Mouse (Mus musculus) stomach, postnatal 0 days (tissue): ENCODE measurements around the gene Smyd4. TPM values are rescaled to one million over a fixed set of nuclear protein-coding genes. Genes with fewer than 3 reads are reported as not detected.
A peak's percentile ranks its signal among the peaks of the same experiment; 100 is the strongest.

Experiments used
- ATAC-seq: fragments of 200-750 bp; cut with Nextera tagmentation; 2 replicates; pipeline ENCODE4 v1.8.0; 2017; ENCODE audit not compliant: low FRiP score, low TSS enrichment
- DNase-seq: peaks from one replicate; pipeline ENCODE4 v3.0.0-alpha.2; 2016; ENCODE audit warnings: low spot score
- H3K27ac ChIP-seq: fragments of 300-500 bp; sonication (generic); replicated peaks from 2 replicates; pipeline ENCODE4 v1.5.1; 2014; ENCODE audit warnings: mild to moderate bottlenecking, control low read depth
- H3K27me3 ChIP-seq: fragments of 300-500 bp; sonication (generic); 2 replicates; pipeline ENCODE4 v1.6.1; 2014; ENCODE audit warnings: low read length; ENCODE audit not compliant: control insufficient read depth, insufficient read depth
- H3K36me3 ChIP-seq: fragments of 300-500 bp; sonication (generic); 2 replicates; pipeline ENCODE4 v1.6.1; 2014; ENCODE audit warnings: low read length, mixed read lengths; ENCODE audit not compliant: control insufficient read depth, insufficient read depth
- H3K4me1 ChIP-seq: fragments of 300-500 bp; sonication (generic); replicated peaks from 2 replicates; pipeline ENCODE4 v1.6.1; 2014; ENCODE audit warnings: antibody characterized with exemption; ENCODE audit not compliant: control insufficient read depth, insufficient read depth
- H3K4me2 ChIP-seq: fragments of 300-500 bp; sonication (generic); replicated peaks from 2 replicates; pipeline ENCODE4 v1.6.1; 2014; ENCODE audit warnings: low read depth, mild to moderate bottlenecking, control low read depth, moderate library complexity
- H3K4me3 ChIP-seq: fragments of 300-500 bp; sonication (generic); 2 replicates; pipeline ENCODE4 v1.5.1; 2014; ENCODE audit warnings: low read depth, low read length, control low read depth
- H3K9ac ChIP-seq: fragments of 300-500 bp; sonication (generic); 2 replicates; pipeline ENCODE4 v1.6.1; 2014; ENCODE audit warnings: mild to moderate bottlenecking, low read length, control low read depth, mixed read lengths
- H3K9me3 ChIP-seq: fragments of 300-500 bp; sonication (generic); 2 replicates; pipeline ENCODE4 v1.6.1; 2016; ENCODE audit warnings: low read length; ENCODE audit not compliant: control insufficient read depth
- CTCF ChIP-seq: IDR thresholded peaks from 2 replicates; pipeline ENCODE4 v1.5.1; 2016; ENCODE audit warnings: antibody characterized with exemption, low read depth, mild to moderate bottlenecking, moderate library complexity
- EP300 ChIP-seq: optimal IDR thresholded peaks from 2 replicates; pipeline ENCODE3; 2016; ENCODE audit warnings: antibody characterized with exemption
- WGBS: fragments of 180-500 bp; shearing (Covaris S2); extraction: QIAGEN DNeasy Blood & Tissue Kit; methylation state at CpG from one replicate; pipeline ENCODE4 v1.1.7; 2014; 5-methylcytosine and 5-hydroxymethylcytosine counted together
- polyA plus RNA-seq: library from polyadenylated mRNA; unstranded; fragments of >200 nt; fragmentation: Nextera tagmentation; extraction: Ambion mirVana; gene quantifications from 2 replicates; pipeline ENCODE4 v1.2.1, GENCODE M21; 2015

The Smyd4 gene
- polyA plus RNA-seq, 1 experiment from 2014 or later: 5.0 TPM

GRCm38 (mm10) chr11:75324433-75324832, 23.8 kb upstream of the Smyd4 start:
- H3K9me3 ChIP-seq: no peaks in the 10 kb centered on the region
- TF ChIP-seq CTCF (no peak), EP300 (no peak)
- H3K4me1 ChIP-seq: peaks cover 6% of the 10 kb centered on the region; the same call in 1 of the 2 replicates
- no peak overlapping the region for H3K4me3 ChIP-seq
- no peaks in the 10 kb centered on the region for H3K36me3 ChIP-seq
- no peak overlapping the region for H3K27ac ChIP-seq
- DNase-seq (no peak), ATAC-seq (no peak)
- H3K27me3 ChIP-seq: no peaks in the 10 kb centered on the region
- 91% methylated on average over 2 of the region's 2 CpGs for WGBS
- H3K4me2 ChIP-seq: no peak overlapping the region
- no peak overlapping the region for H3K9ac ChIP-seq

GRCm38 (mm10) chr11:75325116-75325968, 22.9 kb upstream of the Smyd4 start:
- Histone ChIP-seq H3K4me2 (no peak overlapping the region), H3K4me1 (peaks cover 6% of the 10 kb centered on the region; the same call in 1 of the 2 replicates), H3K27ac (0 out of 2 replicates have a peak overlapping the region, but pooled peaks have one; percentile 13), H3K9ac (no peak overlapping the region), H3K27me3 (no peaks in the 10 kb centered on the region), H3K4me3 (no peak overlapping the region), H3K9me3 (no peaks in the 10 kb centered on the region), H3K36me3 (no peaks in the 10 kb centered on the region)
- DNase-seq (no peak), ATAC-seq (no peak)
- TF ChIP-seq CTCF (no peak), EP300 (no peak)
- 44% methylated on average over 16 of the region's 16 CpGs for WGBS

GRCm38 (mm10) chr11:75325969-75326311, 22.3 kb upstream of the Smyd4 start:
- ATAC-seq: no peak
- Histone ChIP-seq H3K4me3 (no peak overlapping the region), H3K4me2 (no peak overlapping the region), H3K9me3 (no peaks in the 10 kb centered on the region), H3K27me3 (no peaks in the 10 kb centered on the region), H3K9ac (no peak overlapping the region), H3K4me1 (peaks cover 6% of the 10 kb centered on the region; the same call in 1 of the 2 replicates), H3K27ac (0 out of 2 replicates have a peak overlapping the region, but pooled peaks have one; percentile 13), H3K36me3 (no peaks in the 10 kb centered on the region)
- DNase-seq: no peak
- WGBS: 33% methylated on average over 7 of the region's 7 CpGs
- no peak for TF ChIP-seq CTCF
- no peak for TF ChIP-seq EP300

GRCm38 (mm10) chr11:75336676-75337075, 11.6 kb upstream of the Smyd4 start:
- no peak overlapping the region for H3K27ac ChIP-seq
- no peaks in the 10 kb centered on the region for H3K27me3 ChIP-seq
- DNase-seq (no peak), ATAC-seq (no peak)
- no peaks in the 10 kb centered on the region for H3K4me1 ChIP-seq
- H3K36me3 ChIP-seq: peaks cover 9% of the 10 kb centered on the region
- H3K9me3 ChIP-seq: no peaks in the 10 kb centered on the region
- 78% methylated on average over 8 of the region's 8 CpGs for WGBS
- H3K4me2 ChIP-seq: no peak overlapping the region
- TF ChIP-seq EP300: no peak
- TF ChIP-seq CTCF: no peak
- H3K9ac ChIP-seq: no peak overlapping the region
- H3K4me3 ChIP-seq: no peak overlapping the region

GRCm38 (mm10) chr11:75337246-75337645, 11.0 kb upstream of the Smyd4 start:
- Histone ChIP-seq H3K27me3 (no peaks in the 10 kb centered on the region), H3K36me3 (peaks cover 9% of the 10 kb centered on the region), H3K4me3 (no peak overlapping the region), H3K4me2 (no peak overlapping the region), H3K9me3 (no peaks in the 10 kb centered on the region), H3K4me1 (no peaks in the 10 kb centered on the region), H3K27ac (no peak overlapping the region), H3K9ac (no peak overlapping the region)
- WGBS: 82% methylated on average over 7 of the region's 7 CpGs
- TF ChIP-seq CTCF: no peak
- TF ChIP-seq EP300: no peak
- ATAC-seq (no peak), DNase-seq (no peak)

- Histone ChIP-seq H3K4me3 (no peak overlapping the region), H3K4me2 (no peak overlapping the region), H3K27me3 (no peaks in the 10 kb centered on the region), H3K27ac (no peak overlapping the region), H3K9me3 (no peaks in the 10 kb centered on the region), H3K4me1 (no peaks in the 10 kb centered on the region), H3K9ac (no peak overlapping the region), H3K36me3 (peaks cover 9% of the 10 kb centered on the region)
- WGBS: 83% methylated on average over 14 of the region's 14 CpGs
- TF ChIP-seq CTCF: no peak
- DNase-seq: no peak
- no peak for ATAC-seq
These were observed 8.2 kb upstream of the Smyd4 start for GRCm38 (mm10) chr11:75340076-75340475.
